Mouse (Mus musculus) adrenal gland, postnatal 10 days (tissue): Measurements from ENCODE around the gene Flywch1. TPM values are rescaled to one million over a fixed set of nuclear protein-coding genes. Genes with fewer than 3 reads are reported as not detected.
"Not testable (repeated sequence)": the region's sequence is repeated elsewhere in the genome, so short reads cannot be mapped to it uniquely, and the experiment has no call there.

ENCODE experiments used
- DNase-seq: peaks from one replicate; pipeline ENCODE4 v3.0.0; 2021; ENCODE audit warnings: mixed read lengths
- total RNA-seq, 2 experiments: library from RNA; stranded (reverse); gene quantifications; 2 replicates each; pipeline ENCODE4 v1.2.3; 2021

The Flywch1 gene
- total RNA-seq, 2 experiments from 2014 or later: 43.9 to 49.0 TPM

DNA sequence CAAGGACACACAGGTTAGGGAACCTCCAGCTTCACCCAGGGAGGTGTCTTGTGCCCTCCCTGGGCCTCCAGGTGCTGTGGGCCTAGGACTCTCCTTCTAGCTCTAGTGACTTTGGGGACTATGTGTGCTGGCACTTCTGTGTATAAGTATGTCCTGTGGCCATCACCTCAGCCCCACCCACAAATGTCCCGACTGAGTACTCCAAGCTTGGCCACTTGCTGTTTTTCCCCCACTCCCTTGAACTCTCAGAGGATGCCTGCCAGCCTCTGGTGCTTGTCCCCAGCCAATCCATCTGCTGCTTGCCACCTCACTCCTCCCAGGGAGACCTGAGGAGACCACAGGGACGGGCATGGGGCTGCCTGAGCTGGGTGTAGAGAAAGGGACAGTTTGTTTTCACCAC lies 7.0 kb upstream of the Flywch1 start:
- DNase-seq: no peak

DNA sequence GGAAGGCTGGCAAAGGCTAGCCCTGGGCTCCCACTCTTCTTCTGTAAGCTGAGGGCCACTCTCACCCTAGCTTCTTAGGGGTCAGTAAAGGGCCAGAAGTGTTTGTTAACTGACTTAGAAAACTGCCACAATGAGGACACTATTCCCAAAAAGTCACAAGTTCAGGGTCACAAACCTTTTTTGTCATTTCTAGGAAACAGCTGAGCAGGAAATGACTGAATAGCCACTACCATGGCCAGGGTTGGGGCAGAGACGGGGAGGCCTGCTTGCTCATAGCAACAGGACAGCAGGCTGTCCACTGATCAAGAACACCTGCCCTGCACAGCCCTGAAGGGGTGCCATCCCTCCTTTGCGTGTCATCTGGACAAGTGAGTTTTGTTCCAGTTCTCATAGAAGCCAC lies 5.7 kb upstream of the Flywch1 start:
- DNase-seq: no peak

DNA sequence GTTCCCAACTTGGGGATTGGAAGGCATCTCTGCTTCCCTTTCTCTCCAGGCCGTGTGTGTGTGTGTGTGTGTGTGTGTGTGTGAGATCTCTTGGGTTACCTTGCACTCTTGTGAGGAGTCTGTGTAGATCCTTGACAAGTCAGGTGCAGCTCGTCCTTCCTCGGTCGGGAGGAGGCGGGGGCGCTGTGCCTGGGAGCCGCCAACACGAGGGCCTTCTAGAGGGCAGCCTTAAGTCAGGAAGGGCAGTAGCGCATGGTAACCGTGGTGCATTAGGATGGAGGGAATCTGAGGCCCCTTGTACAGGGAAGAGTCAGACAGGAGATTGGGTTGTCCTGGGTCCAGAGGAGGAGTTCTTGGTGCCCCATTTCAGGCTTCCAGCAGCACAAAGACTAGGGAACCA lies 4.8 kb upstream of the Flywch1 start:
- DNase-seq: no peak

DNA sequence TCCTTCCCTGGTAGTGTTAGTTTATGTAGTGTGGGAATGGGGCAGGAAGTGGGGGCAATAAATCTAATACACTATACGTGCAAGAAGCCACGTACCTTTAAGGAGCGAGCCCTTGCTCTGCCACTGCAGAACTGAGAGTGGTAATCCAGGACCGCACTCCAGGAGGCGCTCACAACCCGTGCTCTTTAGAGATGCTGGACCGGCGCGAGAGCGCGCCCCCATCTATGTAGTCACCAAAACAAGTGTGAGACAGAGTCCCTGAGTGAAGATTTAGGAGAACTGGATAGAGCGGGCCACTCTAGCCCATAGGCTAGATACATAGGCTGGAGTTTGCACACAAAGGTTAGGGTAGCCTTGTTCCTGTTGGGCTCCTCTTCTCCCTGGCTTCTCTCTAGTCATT lies 2.7 kb upstream of the Flywch1 start:
- peak; percentile 89 for DNase-seq

GRCm38 (mm10) chr17:23773676-23774075 lies 2.3 kb upstream of the Flywch1 start:
- DNase-seq: no peak

- DNase-seq: not testable (repeated sequence)
Measured at GRCm38 (mm10) chr17:23772219-23772556, 786 bp upstream of the Flywch1 start.

- no peak for DNase-seq
Measured at GRCm38 (mm10) chr17:23770896-23771283, 512 bp downstream of the Flywch1 start.

DNA sequence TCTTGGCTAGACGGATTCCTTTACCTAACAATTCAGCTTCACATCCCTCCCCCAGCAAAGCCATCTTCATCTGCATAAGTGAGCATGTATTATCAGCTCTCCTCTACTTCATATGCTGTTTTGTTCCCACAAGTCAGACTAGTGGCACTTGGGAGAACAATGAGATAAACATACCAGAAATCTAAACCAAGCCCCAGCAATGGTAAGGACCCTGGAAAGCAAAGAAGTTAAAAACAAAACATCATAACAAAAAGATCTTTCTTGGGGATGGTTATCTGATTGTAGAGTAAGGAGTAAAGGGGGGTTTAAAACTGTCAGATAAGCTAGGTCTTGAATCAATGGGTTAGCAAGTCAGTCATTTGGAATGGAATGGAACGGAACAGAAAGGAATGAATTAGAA lies 909 bp downstream of the Flywch1 start:
- DNase-seq: no peak

DNA sequence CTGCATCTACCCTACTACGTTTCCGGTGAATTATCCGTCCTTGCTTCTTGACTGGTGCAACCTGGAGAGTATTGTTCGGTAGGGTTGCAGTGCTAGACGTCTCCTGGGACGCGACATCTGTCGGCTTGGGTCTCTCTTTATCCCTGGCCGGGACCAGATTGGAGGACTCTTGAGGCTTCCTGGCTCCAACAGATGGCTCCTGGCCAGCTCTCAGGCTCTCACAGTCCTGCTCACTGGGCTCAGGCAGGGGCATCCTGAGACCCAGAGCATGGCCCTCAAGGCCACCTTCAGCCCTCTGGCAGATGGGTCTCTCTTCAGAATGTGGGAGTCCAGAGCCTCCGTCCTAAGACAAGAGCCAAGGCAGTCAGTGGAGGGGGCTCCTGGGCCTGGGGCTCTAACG lies 8.4 kb downstream of the Flywch1 start:
- no peak for DNase-seq

- DNase-seq: no peak
Measured at GRCm38 (mm10) chr17:23761155-23761554, 10.2 kb downstream of the Flywch1 start.

GRCm38 (mm10) chr17:23760231-23760630 lies 11.2 kb downstream of the Flywch1 start:
- DNase-seq: no peak

DNA sequence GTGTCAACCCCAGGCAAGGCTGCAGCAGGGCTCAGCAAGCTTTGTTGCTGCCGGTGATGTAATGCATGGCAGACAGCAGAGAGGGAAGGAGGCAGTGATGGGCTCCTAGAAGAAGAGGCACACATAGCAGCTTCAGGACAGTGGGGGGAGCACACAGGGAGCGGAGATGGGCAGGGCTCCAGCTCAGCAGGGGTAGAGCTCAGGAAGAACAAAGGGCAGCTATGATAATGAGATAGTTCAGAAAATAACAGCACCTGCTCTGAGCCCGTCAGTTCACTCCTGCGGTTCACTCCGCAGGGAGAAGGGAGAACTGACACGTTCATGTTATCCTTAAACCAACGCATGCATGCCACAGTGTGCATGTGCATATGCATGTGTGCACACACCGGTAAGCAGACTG lies 12.6 kb downstream of the Flywch1 start:
- no peak for DNase-seq

- no peak for DNase-seq
Measured at GRCm38 (mm10) chr17:23757581-23757980, 13.8 kb downstream of the Flywch1 start.

GRCm38 (mm10) chr17:23755689-23756088 lies 15.7 kb downstream of the Flywch1 start:
- no peak for DNase-seq

GRCm38 (mm10) chr17:23749400-23750191 lies 21.8 kb downstream of the Flywch1 start:
- no peak for DNase-seq

DNA sequence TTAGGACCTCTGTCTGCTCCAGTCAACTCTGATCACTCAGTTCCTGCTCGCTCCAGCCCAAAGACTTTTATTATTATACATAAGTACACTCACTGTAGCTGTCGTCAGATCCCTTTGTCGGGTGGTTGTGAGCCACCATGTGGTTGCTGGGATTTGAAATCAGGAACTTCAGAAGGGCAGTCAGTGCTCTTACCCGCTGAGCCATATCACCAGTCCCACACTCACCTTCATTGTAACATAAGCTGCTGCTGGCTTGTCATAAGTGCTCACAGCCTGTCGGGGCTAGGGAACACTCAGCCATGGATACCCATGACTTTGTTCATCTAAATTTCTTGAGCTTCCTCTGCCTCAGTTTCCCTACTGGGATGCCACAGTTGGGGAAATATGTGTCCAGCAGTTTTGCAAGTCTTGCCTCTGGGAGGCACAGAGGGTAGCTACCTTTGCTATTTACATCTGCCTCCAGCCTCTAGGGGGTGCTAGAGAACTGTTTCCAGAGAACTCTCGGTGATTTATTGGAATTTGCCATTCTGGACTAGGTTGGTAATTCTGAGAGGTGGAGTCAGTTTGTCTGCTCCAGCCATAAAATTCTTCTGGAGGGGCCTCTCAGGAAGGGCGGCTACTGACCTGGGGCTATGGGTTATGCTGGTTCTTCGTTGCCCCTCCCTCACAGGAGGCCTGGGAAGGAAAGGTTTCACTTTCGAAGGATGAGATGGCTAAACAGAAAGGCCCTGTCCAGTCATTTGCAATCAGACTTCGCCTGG lies 22.6 kb downstream of the Flywch1 start:
- peak; percentile 84 for DNase-seq

DNA sequence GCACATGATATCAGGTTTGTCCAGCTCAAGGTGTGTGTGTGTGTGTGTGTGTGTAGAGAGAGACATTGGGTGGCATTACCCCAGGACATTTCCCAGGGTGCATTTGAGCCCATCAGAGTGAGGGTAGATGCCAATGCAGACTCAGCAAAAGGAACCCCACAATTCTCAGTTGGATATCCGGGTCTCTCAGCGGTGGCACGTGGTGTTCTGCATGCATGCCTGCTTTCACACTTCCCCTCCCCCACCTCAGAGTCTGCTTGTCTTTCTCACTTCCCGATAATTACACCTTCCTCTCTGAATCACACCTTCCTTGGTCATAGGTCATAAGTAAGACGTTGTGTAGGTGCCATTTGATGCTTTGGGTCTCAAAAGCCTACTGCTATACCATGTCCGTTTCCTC lies 23.4 kb downstream of the Flywch1 start:
- DNase-seq: no peak

GRCm38 (mm10) chr17:23747471-23747870 lies 23.9 kb downstream of the Flywch1 start:
- DNase-seq: no peak

DNA sequence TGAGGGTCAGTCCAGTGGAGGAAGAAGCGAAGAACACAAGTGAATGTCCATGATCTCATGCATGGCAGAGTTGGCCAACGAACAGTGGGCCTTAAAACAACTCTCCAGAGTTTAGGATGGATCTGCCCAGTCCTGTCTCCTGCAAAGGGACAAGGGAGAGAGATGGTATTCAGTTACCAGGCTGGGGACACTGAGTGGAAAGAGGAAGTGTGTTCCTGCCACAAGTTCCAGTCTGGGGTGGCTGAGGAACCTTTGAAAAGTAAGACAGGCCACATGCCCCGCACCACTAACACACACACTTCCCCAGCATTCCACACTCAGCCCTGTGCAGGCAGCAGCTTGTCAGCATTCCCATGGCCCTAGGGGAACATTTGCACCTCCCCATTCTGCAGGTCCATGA lies 24.6 kb downstream of the Flywch1 start:
- DNase-seq: no peak

GRCm38 (mm10) chr17:23746311-23746710 lies 25.1 kb downstream of the Flywch1 start:
- DNase-seq: no peak

GRCm38 (mm10) chr17:23745301-23746251 lies 25.8 kb downstream of the Flywch1 start, which contains the start of gene Kremen2:
Kremen2 (minus strand) TSS chr17:23745833.
- no peak for DNase-seq

DNA sequence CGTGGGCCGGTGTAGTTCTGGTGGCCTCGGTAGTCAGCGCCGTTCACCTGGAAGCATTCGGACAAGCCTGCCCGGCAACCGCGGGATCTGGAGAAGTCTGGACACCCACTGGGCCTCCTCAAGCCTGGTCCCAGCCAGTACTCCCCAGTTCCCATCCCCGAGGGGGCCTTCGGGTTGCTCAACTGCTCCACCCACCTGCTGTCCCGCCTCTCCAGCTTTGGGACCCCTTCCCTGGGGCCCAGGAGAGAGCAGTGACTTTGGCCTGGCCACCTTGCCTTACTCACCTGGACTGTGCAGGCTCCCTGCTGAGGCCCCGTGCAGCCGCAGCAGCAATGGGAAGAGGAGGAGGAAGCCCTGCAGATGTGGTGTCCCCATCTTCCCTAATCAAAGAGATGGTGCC lies 26.8 kb downstream of the Flywch1 start:
- DNase-seq: no peak

- no peak for DNase-seq
Measured at GRCm38 (mm10) chr17:23744076-23744475, 27.3 kb downstream of the Flywch1 start.
